Mouse (Mus musculus) adrenal gland, postnatal 10 days (tissue): ENCODE measurements around the gene Gm47955. TPM values are rescaled to one million over a fixed set of nuclear protein-coding genes. Genes with fewer than 3 reads are reported as not detected.
"Not testable (repeated sequence)": the region's sequence is repeated elsewhere in the genome, so short reads cannot be mapped to it uniquely, and the experiment has no call there.

Experiments used
- DNase-seq: peaks from one replicate; pipeline ENCODE4 v3.0.0; 2021; ENCODE audit warnings: mixed read lengths
- total RNA-seq, 2 experiments: library from RNA; stranded (reverse); gene quantifications; 2 replicates each; pipeline ENCODE4 v1.2.3; 2021

Gene Gm47955
- total RNA-seq, 2 experiments from 2014 or later = not detected

DNA sequence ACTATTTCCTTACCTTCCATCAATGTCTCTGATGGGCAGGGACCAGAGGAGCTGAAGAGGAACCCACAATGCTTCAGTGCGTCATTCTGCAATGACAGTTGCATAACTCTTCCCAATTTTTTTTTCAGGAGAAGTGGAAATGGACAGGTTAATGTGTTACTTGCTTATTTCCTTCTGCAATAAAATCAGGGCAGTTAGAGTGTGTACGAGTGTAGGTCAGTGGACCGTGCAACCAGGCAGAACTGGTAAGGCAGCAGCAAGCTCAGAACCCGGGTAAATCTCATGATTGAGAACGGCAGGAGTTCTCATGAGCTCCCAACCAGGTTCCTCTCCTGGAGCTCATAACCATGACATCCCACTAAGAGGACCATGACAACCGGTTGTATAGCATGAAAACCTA is 32.0 kb downstream of the Gm47955 start:
- DNase-seq = no peak

DNA sequence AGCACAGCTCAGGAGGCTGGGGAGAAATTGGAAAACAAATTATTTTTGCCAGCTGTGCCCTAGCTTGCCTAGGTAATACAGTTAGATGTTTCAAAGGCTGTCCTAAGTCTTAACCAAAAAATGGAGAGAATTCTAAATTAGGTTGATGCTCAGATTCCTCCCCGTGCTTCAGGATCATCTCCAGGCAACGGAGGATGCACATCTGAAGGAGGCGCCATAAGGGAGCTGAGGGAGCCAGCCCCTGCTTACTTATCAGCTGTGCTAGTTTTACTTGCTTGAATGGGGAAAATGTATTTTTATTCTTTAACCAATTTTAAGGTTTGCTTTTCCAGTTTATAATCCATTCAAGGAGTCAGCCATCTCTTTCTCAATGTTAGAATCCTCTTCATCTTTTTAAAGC is 33.9 kb downstream of the Gm47955 start:
- no peak for DNase-seq

DNA sequence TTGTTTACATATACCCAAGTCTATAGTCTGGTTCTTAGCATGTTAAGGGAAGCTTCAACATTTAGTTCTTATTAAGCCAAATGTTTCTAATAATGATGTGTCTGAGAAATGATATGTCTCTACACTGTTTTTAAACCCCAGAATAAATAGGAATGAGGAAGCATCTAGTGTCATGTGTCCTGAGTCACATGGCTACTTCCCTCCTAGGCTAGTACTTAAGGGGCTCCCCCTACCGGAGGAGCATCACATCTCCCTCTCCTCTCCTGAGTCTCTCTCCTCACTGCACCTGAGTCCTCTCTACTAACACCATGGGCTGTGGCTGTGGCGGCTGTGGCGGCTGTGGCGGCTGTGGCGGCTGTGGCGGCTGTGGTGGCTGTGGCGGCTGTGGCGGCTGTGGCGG is 40.2 kb downstream of the Gm47955 start, which contains the start of gene Gm47959:
TSS of gene Gm47959 (plus strand) at position 243 of the 400 bp plus-strand sequence.
- DNase-seq = not testable (repeated sequence)

DNA sequence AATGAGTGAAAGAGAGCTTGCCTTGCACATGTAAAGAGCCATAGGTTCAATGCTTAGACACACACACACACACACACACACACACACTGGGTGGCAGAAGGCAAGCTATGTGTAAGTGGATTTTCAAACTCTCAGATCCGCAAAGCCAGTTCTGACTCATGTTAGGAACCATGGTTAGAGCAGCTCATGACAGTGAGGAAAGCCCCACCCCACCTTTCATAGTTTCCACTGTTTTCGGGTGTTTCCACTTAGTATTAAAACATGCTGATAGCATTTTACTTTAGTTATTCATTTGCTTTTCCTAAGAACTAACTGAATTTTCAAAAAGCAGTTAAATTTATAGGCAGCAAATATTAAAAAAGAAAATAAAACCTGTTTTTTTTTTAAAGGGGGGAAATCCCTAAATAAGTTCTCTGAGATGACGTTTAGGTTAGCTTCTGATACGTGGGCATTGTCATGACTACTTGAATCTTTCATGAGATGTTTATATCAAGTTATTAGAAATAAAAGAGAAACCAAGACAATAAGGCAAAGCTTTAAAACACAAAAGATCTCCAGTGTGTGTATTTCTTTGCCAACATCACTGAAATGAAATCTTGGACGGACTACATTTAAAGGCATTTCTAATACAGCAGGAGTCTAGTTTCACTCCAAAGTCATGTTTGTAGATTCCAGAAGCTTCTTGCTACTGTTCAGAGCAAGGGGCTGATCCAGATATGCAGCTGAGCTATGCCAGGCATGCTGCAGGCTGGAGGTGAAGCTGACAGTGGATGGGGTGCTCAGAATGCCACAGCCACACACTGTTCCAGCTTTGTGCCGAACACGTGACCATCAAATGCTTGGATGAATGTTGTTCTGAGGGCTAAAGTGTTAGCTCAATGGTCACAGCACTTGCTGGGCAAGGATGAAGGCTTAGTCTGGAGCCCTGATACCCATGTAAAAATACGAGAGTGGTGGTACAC is 46.4 kb downstream of the Gm47955 start:
- DNase-seq = no peak

DNA sequence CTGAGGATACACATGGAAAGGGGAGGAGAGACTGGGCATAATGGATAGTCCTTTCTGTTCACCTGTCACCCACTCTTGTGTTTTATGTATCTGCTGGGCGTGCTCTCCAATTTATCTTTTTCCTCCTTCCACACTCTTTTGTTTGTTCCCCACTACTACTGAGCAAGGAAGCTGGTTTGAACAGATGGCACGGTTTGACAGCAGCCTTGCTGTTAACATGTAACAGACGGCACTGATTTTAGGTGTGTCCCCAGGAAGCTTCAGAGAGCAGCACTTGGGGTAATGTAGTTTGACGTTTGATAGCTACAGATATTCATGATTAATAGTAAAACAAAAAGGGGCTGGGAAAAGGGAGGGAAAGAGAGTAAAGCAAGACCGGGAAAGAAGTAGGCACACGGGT is 47.4 kb downstream of the Gm47955 start:
- DNase-seq = no peak

Other genes with a start within 250 kb of the Gm47955 start
- 100 to 1,000 TPM; 135 to 162 TPM for gene Mff, start 235.4 kb upstream of the Gm47955 start, total RNA-seq
- gene Tm4sf20, start 191.8 kb upstream of the Gm47955 start, total RNA-seq = not detected
- not detected for gene Gm47791, start 189.0 kb upstream of the Gm47955 start, total RNA-seq
- gene Agfg1, start 120.8 kb upstream of the Gm47955 start, total RNA-seq = 10 to 100 TPM; 43.1 TPM
- not detected for gene A030005L19Rik, start 47.0 kb upstream of the Gm47955 start, total RNA-seq
- not detected for gene A030014E15Rik, start 35.4 kb upstream of the Gm47955 start, total RNA-seq
- not detected for gene Gm6217, start 28.9 kb upstream of the Gm47955 start, total RNA-seq
- not detected for gene A030003K21Rik, start 16.9 kb upstream of the Gm47955 start, total RNA-seq
- gene Gm7544, start 4.3 kb upstream of the Gm47955 start, total RNA-seq = not detected
- gene Gm47959, start 40.3 kb downstream of the Gm47955 start, total RNA-seq = not detected
- gene Slc19a3, start 78.2 kb downstream of the Gm47955 start, total RNA-seq = under 1 TPM; 0.15 to 0.36 TPM
- gene Krtap28-10, start 82.2 kb downstream of the Gm47955 start, total RNA-seq = not detected
- not detected for gene Gm47969, start 84.6 kb downstream of the Gm47955 start, total RNA-seq
- not detected for gene A030005K14Rik, start 99.1 kb downstream of the Gm47955 start, total RNA-seq
- gene Krtap28-13, start 100.6 kb downstream of the Gm47955 start, total RNA-seq = not detected
- gene Ccl20, start 156.5 kb downstream of the Gm47955 start, total RNA-seq = not detected
- not detected for gene Daw1, start 199.5 kb downstream of the Gm47955 start, total RNA-seq